Mouse (Mus musculus): ENCODE data around the gene Bid. TPM values are rescaled to one million over a fixed set of nuclear protein-coding genes. Genes with fewer than 3 reads are reported as not detected.

The Bid gene
- 10 to 100 TPM; 10.7 to 12.7 TPM for total RNA-seq (2021)
- long read RNA-seq, experiment 1, transcript Bid-201 (6 exons, 2,189 nt): major isoform, 22 of 36 reads
- long read RNA-seq, experiment 1, partial matches to known transcripts: 8 of 36 reads
- long read RNA-seq, experiment 1, other reads (novel, unspliced or antisense): 6 of 36 reads
- long read RNA-seq, experiment 2, transcript Bid-201 (6 exons, 2,189 nt): major isoform, 19 of 26 reads
- long read RNA-seq, experiment 2, partial matches to known transcripts: 3 of 26 reads
- long read RNA-seq, experiment 2, other reads (novel, unspliced or antisense): 4 of 26 reads

DNA sequence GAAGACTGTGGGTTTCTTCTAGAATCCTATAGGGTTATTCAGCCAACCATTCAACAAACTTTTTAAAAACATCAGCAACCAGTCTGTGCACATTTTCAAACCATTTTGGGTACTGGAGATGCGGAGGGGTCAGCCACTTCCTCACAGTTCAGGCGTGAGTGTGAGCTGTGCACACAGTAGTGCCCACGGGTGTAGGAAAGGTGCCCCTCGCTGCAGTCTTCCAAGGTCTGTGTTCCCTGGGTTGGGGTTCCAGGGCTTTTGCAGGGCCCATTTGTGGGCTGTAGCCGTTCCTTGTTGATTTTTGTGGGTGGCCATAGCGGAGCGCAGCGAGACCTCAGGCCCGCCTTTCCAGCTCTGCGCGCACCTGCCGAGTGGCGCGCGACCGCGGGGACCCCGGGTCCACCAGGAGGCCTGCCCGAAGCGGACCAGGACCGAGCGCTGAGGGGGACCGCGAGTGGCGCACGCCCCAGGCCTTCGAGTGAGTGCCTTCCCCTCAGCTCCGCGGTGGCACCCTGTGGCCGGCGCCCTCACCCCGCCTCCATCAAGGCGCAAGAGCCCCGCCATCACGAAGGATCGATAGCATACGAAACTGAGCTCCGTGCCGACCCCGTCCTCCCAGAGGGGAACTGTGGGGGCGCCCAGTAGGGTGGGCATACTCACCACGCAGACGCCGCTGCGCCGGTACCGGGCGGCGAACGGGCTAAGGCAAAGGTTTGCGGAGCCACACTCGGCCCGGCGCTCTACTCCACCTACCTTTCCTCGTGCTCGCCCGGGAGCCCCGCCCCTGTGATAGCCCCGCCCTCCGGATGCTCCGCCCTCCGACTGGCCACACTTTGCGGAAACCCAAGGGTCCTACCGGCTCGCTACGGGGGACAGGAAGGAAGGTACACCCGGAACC lies at the start of gene Bid:
Bid (minus strand) TSS at position 780 of the 898 bp plus-strand sequence.
- DNase-seq (ENCODE audit: low spot score in 2 of 2): peak; percentile 79 to 82
- intact Hi-C loops (cut with DNase I): no loop called here

DNA sequence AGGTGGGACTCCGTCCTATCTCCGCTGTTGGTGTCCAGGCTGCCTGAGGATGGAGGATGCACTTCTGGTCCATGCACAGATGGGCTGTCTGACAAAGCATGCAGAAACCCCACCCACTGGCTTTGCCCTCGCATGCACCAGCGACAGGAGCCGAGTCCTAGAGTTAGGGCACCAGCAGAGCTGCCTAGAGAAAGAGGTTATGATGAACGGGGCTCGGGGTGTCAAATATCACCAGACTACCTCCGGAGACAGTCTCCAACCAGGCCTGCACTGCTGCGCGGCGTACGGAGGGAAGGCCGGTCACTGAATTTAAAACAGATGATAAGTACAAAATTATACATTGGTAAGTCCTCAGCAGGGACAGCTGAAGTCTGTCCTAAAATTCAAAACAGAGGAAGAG lies 49.2 kb upstream of the Bid start:
- DNase-seq (ENCODE audit: low spot score in 2 of 2): no peak
- intact Hi-C loops (cut with DNase I): no loop called here

DNA sequence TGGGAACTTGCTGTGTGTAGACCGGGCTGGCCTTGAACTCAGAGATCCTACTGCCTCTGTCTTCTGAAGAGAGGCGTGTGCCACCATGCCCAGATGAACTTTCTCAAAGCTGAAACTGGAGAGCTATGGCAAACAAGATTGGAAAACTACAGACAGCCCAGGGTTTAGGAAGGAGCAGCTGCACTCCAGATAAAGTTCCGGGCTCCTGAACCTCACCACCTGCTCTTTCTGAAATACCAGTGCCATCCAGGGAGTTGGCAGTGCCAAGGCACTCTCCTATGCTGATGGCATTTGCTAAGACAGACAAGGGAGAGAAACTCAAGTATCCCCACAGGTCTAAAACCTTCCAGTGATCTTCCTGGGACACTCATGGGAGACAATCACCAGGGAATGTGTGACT lies 47.5 kb upstream of the Bid start:
- DNase-seq (ENCODE audit: low spot score in 2 of 2): no peak
- intact Hi-C loops (cut with DNase I): no loop called here

DNA sequence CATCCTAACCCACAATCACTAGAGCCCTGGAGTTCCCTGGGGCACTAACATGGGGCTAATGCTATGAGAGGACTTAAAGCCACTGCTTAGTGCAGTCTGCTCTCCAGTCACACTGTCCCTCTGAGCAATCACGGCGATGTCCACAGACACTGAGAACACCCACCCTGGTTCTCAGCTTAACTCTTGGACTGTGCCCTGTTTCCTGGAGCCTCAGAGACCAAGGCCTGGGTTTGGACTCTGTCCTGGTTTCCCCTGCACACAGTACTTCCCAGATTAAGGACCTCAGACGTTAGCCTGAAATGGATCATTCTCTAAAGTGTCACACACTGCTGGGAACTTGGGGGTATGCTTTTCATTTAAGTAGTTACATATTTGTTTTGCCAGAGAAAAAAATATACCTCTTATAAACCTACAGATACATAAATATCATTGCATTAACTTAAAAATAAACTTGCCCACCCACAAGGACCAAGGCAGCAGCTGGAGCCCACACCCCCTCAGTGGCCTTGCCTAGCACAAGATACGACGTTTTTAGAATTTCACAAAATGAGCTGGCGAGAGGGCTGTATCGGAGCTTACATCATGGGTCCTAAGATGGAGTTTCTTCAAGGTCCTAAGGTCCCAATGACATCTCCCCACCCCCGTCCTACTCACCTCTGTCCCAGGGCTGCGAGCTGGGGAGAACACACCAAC lies 43.8 kb upstream of the Bid start:
- intact Hi-C loops (cut with DNase I): no loop called here
- DNase-seq (ENCODE audit: low spot score in 2 of 2): no peak

DNA sequence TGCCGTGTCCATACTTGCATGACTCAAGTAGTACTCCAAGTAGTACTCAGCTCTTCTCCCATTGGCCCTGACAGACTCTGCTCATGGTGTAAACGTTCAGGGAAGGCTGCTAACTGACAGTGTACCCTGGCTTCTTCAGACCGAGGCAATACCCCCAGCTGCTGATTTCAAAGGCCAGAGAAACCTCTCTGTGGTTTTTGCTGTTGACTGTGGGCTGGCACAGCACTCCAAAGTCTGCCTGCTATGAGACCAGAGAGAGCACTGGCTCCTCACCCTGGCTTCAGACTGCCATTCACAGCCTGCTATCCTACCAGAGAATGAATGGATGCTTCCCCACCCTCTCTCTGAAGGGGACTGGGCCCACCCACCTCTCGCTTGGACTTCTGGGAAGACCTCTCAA lies 40.7 kb upstream of the Bid start:
- no peak for DNase-seq (ENCODE audit: low spot score in 2 of 2)
- intact Hi-C loops (cut with DNase I): no loop called here

DNA sequence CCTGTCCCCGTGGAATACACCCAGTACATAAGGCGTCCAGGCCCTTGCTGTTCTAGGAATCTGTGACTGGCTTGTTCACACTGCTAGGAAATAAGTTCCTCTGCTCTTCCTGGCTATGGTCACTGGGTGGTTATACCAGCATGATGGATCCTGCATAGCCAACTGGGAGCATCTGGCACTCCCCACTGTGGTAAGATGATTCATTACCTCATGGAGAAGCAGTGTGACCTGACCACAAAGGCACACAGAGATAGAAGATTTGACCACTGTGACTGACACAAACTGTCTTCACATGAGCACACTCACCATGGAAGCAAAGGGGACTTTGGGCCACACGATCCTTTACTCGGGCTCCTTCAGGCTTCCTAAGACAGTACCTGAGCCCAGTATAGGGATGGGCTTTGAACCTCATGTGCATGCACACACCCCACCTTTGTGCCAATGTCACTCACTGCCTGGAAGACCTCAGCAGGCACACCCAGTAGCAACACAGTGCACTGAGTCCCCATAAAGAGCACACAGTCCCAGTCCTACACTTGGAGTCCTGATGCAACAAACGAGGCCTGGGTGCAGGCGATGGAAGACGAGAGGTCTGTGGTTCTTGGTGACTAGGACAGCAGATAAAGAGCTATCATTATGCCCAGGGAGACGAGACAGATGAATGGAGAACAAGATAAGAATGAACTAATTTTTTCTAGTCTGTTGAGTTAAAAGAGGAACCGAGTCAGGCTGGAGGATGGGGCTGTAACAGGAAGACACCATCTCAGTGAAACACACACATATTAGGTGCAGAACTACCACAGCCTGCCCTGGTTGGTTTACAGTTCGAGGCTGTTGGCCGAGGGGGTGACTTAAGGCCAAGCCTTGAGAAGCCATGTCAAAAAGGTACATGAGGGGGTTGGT lies 39.9 kb upstream of the Bid start:
- intact Hi-C loops (cut with DNase I): no loop called here
- no peak for DNase-seq (ENCODE audit: low spot score in 2 of 2)

DNA sequence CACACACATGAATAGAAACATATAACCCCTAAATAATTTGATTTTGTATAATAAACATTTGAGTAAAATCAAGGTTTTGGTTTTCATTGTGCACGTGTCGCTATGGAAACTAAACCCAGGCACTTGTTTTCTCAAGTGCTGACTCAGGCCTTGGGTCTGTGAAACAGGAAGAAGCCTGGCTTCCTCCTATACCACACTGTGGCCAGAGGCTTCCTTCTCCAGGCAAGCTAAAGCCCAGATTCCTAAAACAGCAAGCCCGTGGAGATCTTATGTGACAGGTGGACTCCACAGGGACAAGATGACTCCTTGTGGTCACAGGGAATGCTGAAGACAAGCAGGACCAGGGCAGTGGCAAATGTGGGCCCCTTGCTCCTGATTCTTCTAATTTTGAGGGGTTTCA lies 38.6 kb upstream of the Bid start:
- DNase-seq (ENCODE audit: low spot score in 2 of 2): no peak
- intact Hi-C loops (cut with DNase I): no loop called here

DNA sequence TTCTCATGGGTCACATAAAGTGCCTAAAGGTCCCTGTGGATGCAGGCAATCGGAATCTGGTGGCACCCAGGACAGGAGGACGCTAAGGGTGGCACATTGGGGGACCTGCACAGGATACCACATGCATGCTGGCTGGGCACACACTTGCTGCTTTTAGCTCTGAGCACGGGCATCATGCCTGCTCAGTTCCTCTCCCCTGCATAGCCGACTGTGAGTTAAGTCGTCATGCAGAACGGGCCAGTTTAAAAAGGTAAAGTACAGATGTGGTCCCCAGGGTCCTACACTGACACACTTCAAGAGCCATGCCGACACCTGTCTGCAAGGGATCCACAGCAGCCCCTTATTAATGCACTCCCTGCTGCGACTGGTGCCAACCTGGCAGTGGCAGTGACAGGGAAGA lies 37.6 kb upstream of the Bid start:
- DNase-seq (ENCODE audit: low spot score in 2 of 2): no peak
- intact Hi-C loops (cut with DNase I): no loop called here

DNA sequence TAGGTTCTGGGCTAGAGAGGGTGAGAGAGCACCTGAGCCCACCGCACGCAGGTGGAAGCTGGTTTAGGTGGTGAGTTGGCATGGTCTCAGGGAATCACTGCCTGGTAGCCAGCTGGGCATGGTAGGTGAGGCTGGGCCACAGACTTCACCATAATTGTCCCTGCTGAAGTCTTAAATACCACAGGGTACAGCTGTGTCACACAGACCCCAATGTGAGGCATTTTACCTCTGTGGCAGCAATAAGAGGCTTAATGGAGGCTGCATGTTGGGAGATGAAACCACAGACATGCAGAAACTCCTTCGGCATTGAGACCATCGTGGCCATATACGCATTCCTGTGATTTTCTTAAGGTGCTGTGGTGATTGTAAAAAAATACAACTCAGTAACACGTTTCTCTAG lies 35.8 kb upstream of the Bid start:
- intact Hi-C loops (cut with DNase I): no loop called here
- no peak for DNase-seq (ENCODE audit: low spot score in 2 of 2)

DNA sequence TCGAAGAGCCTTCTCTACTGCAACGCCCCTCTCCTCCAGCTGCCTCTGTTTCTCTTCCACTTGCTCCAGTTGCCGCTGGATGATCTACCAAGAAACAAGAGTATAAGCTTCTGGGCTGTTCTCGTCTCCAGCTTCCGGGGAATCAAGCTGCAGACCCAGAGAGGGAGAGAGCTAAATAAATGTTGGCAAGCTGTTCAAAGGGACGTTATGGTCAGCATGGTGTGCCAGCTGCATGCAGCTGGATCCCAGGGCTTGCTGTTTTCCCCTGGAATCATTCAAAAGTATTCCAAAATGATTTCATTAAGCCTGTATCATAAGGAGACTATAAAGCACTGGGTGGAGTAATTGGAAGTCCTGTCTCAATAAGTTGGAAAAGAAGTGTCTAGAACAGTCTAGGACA lies 34.7 kb upstream of the Bid start:
- no peak for DNase-seq (ENCODE audit: low spot score in 2 of 2)

DNA sequence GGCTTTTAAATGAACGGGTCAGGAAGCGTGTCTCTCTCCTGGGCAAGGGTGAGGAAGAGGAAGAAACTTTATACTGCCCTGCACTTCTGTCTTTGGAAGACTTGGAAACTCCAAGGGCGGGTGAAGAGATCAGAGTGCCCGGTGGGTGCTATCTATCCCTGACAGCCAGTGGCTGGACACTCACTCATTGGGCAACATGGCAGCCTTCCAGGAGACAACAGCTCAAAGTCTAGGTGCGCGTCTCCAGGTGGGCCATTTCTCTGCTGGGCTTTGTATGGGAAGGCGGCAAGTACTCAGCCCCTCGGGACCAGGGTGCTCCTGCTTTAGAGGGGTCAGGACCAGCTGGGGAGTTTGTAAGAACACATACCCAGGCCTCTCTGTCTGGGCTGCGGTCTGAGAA lies 28.9 kb upstream of the Bid start:
- no peak for DNase-seq (ENCODE audit: low spot score in 2 of 2)
- intact Hi-C loops (cut with DNase I): no loop called here

More for the DNA sequence above, 34.7 kb upstream of the Bid start:
- intact Hi-C loops (cut with DNase I): no loop called here

DNA sequence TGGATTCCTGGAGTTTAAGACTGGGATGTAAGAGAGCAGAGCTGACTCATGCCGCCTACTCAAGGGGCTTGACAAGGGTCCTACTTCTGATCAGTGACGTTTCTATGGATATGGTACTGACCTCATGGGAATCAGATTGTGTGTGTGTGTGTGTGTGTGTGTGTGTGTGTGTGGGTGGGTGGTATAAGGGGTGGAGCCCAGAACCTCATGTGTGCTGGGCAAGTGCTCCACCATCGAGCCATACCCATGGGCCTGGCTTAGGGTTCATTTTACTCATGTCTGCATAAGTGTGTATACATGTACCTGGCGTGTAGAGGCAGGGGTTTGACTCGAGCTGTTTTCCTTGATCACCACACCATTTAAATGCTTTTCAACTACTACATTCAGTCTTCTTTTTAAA lies 27.3 kb upstream of the Bid start:
- DNase-seq (ENCODE audit: low spot score in 2 of 2): no peak

DNA sequence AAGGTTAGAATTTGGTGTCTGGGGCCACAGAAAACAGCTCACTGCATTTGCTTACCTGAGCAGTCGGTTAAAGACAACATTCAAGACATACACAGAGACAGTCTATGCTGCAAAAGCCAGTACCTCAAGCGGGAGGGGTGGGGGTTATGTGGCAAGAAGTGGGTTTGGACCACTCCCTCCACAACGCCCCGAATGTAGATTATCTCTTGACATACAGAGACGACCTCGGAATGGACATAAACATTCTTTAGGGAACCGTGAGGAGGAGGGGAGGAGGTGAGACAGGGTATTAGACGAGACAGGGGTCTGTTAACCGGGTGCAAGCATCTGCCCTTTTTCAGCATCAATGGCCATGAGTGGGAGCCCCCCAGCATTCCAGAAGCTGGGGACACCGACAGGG lies 26.9 kb upstream of the Bid start:
- no peak for DNase-seq (ENCODE audit: low spot score in 2 of 2)
- intact Hi-C loops (cut with DNase I): no loop called here

More for the DNA sequence above, 27.3 kb upstream of the Bid start:
- intact Hi-C loops (cut with DNase I): no loop called here

DNA sequence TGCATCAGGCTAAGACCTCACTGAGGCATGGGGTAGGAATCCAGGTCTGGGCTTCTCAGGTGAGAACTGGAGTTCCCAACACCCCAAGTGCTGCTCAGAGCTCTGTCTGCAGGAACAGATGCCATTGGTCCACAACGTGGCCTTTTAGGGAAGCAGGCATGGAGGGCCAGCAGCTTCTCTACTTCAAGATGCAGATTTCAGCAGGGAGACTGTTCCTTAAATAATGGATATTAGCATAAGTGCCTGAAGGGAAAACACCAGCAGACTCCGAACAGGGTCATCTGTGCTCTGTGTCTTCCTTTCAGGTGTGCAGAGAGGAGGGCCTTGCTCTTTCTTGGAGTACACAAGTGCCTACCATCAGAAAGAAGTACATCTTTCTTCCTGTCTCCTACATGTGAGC lies 26.4 kb upstream of the Bid start:
- intact Hi-C loops (cut with DNase I): no loop called here
- no peak for DNase-seq (ENCODE audit: low spot score in 2 of 2)

DNA sequence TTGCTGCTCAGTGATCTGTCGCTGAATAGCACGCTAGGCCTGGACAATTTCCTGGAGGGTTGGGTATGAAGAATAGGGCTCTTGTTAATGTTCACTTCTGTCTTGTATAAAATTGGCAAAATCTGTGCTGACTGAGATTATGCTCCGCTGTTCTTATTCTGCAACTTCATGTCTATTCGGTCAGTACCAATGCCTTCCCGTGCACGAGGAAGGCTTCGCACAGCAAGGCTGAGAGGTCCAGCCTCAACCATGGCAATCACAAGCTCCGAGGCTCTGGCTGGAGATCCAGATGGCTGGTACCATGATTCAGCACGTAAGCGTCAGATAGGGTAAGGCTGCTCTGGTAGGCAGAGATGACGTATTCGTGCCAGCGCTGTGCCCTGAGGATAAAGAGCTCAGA lies 24.9 kb upstream of the Bid start:
- intact Hi-C loops (cut with DNase I): no loop called here

DNA sequence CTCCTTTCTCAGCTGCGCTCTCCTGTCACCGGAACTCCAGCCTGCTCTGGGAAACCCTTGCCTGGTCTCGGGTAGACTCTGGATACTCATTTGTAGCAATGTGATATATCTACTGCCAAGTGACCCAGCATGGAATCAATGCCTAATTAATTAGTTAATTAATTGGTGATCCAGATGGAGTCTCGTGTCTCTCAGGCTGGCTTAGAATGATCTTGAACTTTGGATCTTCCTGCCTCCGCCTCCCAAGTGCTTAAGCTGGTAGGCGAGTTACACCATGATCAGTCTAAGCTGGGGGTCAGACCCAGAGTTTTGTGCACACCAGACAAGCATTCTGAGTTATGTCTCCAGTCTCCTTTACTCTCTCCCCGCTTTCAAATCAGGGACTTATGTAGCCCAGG lies 24.4 kb upstream of the Bid start:
- intact Hi-C loops (cut with DNase I): no loop called here
- no peak for DNase-seq (ENCODE audit: low spot score in 2 of 2)

More for the DNA sequence above, 24.9 kb upstream of the Bid start:
- no peak for DNase-seq (ENCODE audit: low spot score in 2 of 2)

DNA sequence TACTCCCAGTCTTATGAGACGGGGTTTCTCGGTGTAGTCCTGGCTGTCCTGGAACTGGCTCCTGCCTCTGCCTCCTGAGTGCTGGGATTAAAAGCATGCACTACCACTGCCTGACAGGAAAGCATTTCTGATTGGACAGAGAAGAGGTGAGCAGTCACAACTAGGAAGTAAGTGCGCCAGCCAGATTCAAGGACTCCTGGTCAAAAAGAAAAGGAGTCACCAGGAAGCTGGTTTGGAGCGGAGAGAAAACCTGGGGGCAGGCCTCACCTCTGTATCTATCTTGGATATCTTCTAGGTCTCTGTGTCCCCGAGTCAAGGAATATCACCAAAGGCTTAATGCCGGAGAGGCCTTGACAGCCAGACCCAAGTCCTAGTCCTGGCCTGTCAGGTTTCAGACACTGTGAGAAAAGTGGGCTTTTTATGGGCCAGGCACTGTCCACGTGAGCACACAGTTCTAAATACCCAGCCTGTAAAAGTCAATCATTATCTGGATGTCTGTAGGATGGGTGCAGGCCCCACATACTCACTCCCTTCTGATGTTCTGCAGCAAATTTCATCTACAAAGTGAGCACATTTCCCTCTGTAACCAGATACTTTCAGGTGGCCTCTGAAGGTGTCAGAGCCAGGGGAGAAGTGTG lies 23.9 kb upstream of the Bid start:
- intact Hi-C loops (cut with DNase I): no loop called here
- DNase-seq (ENCODE audit: low spot score in 2 of 2): no peak

DNA sequence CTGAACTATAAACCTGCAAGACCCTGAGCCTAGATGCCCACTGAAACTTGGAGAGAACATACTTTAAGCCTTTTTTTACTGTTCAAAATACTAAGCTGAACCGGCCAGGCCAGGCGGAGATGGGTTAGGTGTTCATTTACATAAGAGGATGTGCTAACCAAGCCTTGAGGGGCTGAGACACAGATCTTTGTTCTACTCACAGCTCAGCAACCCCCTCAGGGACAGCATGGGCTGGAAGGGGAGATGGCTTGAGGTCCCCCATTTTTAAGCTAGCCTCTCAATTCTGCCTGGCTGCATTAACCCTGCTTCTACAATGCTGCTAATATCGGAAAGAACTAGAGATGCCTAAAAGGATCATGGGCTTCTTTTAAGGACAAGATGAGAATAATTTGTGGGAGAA lies 23.1 kb upstream of the Bid start:
- DNase-seq (ENCODE audit: low spot score in 2 of 2): no peak
- intact Hi-C loops (cut with DNase I): no loop called here
